Mouse (Mus musculus): ENCODE data around the gene Egln3. TPM values are rescaled to one million over a fixed set of nuclear protein-coding genes. Genes with fewer than 3 reads are reported as not detected.

Gene Egln3
- total and polyA plus RNA-seq, 2 experiments from 2014 or later, result 12.4 to 56.8 TPM

- ATAC-seq (ENCODE audit: insufficient read depth, low read depth) (no peak), DNase-seq (ENCODE audit: low spot score) (no peak)
- H3K9me3 ChIP-seq (replicated peaks; ENCODE audit: control insufficient read depth, low read length), result no peaks in the 10 kb centered on the region
- H3K27ac ChIP-seq (ENCODE audit: low read depth), result no peak overlapping the region
- no peak overlapping the region for H3K9ac ChIP-seq (replicated peaks; ENCODE audit: low read depth, low read length)
- TF ChIP-seq CTCF (IDR thresholded peaks at IDR 0.05; ENCODE audit: low read depth), result no peak
- no peaks in the 10 kb centered on the region for H3K4me1 ChIP-seq (ENCODE audit: control insufficient read depth, insufficient read depth)
- no peak overlapping the region for H3K4me2 ChIP-seq (ENCODE audit: low read depth, low read length)
- WGBS, result 81% methylated on average over 4 of the region's 4 CpGs
- no peaks in the 10 kb centered on the region for H3K27me3 ChIP-seq (ENCODE audit: control insufficient read depth, insufficient read depth, low read length)
- H3K4me3 ChIP-seq (ENCODE audit: low read depth, low read length), result no peak overlapping the region
- H3K36me3 ChIP-seq (replicated peaks; ENCODE audit: control insufficient read depth, insufficient read depth, low read length), result no peaks in the 10 kb centered on the region
Measured at GRCm38 (mm10) chr12:54168786-54169185, 34.9 kb downstream of the Egln3 start.

- ATAC-seq (ENCODE audit: insufficient read depth, low read depth), result no peak
- no peak overlapping the region for H3K9ac ChIP-seq (replicated peaks; ENCODE audit: low read depth, low read length)
- H3K4me2 ChIP-seq (ENCODE audit: low read depth, low read length), result no peak overlapping the region
- H3K27ac ChIP-seq (ENCODE audit: low read depth), result no peak overlapping the region
- no peaks in the 10 kb centered on the region for H3K27me3 ChIP-seq (ENCODE audit: control insufficient read depth, insufficient read depth, low read length)
- no peaks in the 10 kb centered on the region for H3K4me1 ChIP-seq (ENCODE audit: control insufficient read depth, insufficient read depth)
- WGBS, result 85% methylated on average over 6 of the region's 6 CpGs
- DNase-seq (ENCODE audit: low spot score), result no peak
- TF ChIP-seq CTCF (IDR thresholded peaks at IDR 0.05; ENCODE audit: low read depth) (peak; percentile 29), EP300 (IDR thresholded peaks at IDR 0.05; ENCODE audit: low read depth) (no peak)
- no peaks in the 10 kb centered on the region for H3K36me3 ChIP-seq (replicated peaks; ENCODE audit: control insufficient read depth, insufficient read depth, low read length)
- H3K9me3 ChIP-seq (replicated peaks; ENCODE audit: control insufficient read depth, low read length), result no peaks in the 10 kb centered on the region
- H3K4me3 ChIP-seq (ENCODE audit: low read depth, low read length), result no peak overlapping the region
Measured at GRCm38 (mm10) chr12:54167737-54168136, 35.9 kb downstream of the Egln3 start.

- no peak for ATAC-seq (ENCODE audit: insufficient read depth, low read depth)
- Histone ChIP-seq H3K27ac (ENCODE audit: low read depth) (no peak overlapping the region; the same call in 1 of the 2 replicates), H3K9ac (replicated peaks; ENCODE audit: low read depth, low read length) (no peak overlapping the region), H3K27me3 (ENCODE audit: control insufficient read depth, insufficient read depth, low read length) (no peaks in the 10 kb centered on the region), H3K9me3 (replicated peaks; ENCODE audit: control insufficient read depth, low read length) (no peaks in the 10 kb centered on the region), H3K36me3 (replicated peaks; ENCODE audit: control insufficient read depth, insufficient read depth, low read length) (no peaks in the 10 kb centered on the region), H3K4me3 (ENCODE audit: low read depth, low read length) (no peak overlapping the region), H3K4me2 (ENCODE audit: low read depth, low read length) (no peak overlapping the region), H3K4me1 (ENCODE audit: control insufficient read depth, insufficient read depth) (peaks cover 10% of the 10 kb centered on the region; the same call in 1 of the 2 replicates)
- 71% methylated on average over 6 of the region's 6 CpGs for WGBS
- TF ChIP-seq EP300 (IDR thresholded peaks at IDR 0.05; ENCODE audit: low read depth) (no peak), CTCF (IDR thresholded peaks at IDR 0.05; ENCODE audit: low read depth) (no peak)
- no peak for DNase-seq (ENCODE audit: low spot score)
Measured at GRCm38 (mm10) chr12:54164724-54165050, 39.0 kb downstream of the Egln3 start.

GRCm38 (mm10) chr12:54164040-54164723, 39.5 kb downstream of the Egln3 start:
- DNase-seq (ENCODE audit: low spot score) (no peak), ATAC-seq (ENCODE audit: insufficient read depth, low read depth) (no peak)
- Histone ChIP-seq H3K4me2 (ENCODE audit: low read depth, low read length) (no peak overlapping the region), H3K4me1 (ENCODE audit: control insufficient read depth, insufficient read depth) (peaks cover 10% of the 10 kb centered on the region; the same call in 1 of the 2 replicates), H3K4me3 (ENCODE audit: low read depth, low read length) (no peak overlapping the region), H3K36me3 (replicated peaks; ENCODE audit: control insufficient read depth, insufficient read depth, low read length) (no peaks in the 10 kb centered on the region), H3K27me3 (ENCODE audit: control insufficient read depth, insufficient read depth, low read length) (no peaks in the 10 kb centered on the region), H3K27ac (ENCODE audit: low read depth) (no peak overlapping the region), H3K9me3 (replicated peaks; ENCODE audit: control insufficient read depth, low read length) (no peaks in the 10 kb centered on the region), H3K9ac (replicated peaks; ENCODE audit: low read depth, low read length) (no peak overlapping the region)
- TF ChIP-seq CTCF (IDR thresholded peaks at IDR 0.05; ENCODE audit: low read depth) (no peak), EP300 (IDR thresholded peaks at IDR 0.05; ENCODE audit: low read depth) (no peak)
- WGBS, result 50% methylated on average over 9 of the region's 9 CpGs

- WGBS, result 25% methylated on average over 4 of the region's 4 CpGs
- ATAC-seq (ENCODE audit: insufficient read depth, low read depth), result no peak
Measured at GRCm38 (mm10) chr12:54163166-54163565, 40.5 kb downstream of the Egln3 start.

More at GRCm38 (mm10) chr12:54163166-54163565, 40.5 kb downstream of the Egln3 start:
- no peak for DNase-seq (ENCODE audit: low spot score)
- TF ChIP-seq CTCF (IDR thresholded peaks at IDR 0.05; ENCODE audit: low read depth) (no peak), EP300 (IDR thresholded peaks at IDR 0.05; ENCODE audit: low read depth) (no peak)
- H3K36me3 ChIP-seq (replicated peaks; ENCODE audit: control insufficient read depth, insufficient read depth, low read length), result no peaks in the 10 kb centered on the region
- peaks cover 10% of the 10 kb centered on the region; the same call in 1 of the 2 replicates for H3K4me1 ChIP-seq (ENCODE audit: control insufficient read depth, insufficient read depth)
- H3K9ac ChIP-seq (replicated peaks; ENCODE audit: low read depth, low read length), result peak overlapping the region; percentile 43
- H3K4me2 ChIP-seq (ENCODE audit: low read depth, low read length), result peak overlapping the region; percentile 86
- peak overlapping the region; percentile 58; the same call in 1 of the 2 replicates for H3K27ac ChIP-seq (ENCODE audit: low read depth)
- no peaks in the 10 kb centered on the region for H3K27me3 ChIP-seq (ENCODE audit: control insufficient read depth, insufficient read depth, low read length)
- H3K4me3 ChIP-seq (ENCODE audit: low read depth, low read length), result peak overlapping the region; percentile 45
- no peaks in the 10 kb centered on the region for H3K9me3 ChIP-seq (replicated peaks; ENCODE audit: control insufficient read depth, low read length)
